Mouse (Mus musculus): ENCODE data around the gene Slc16a13.
A peak's percentile ranks its signal among the peaks of the same experiment; 100 is the strongest.

Slc16a13 gene

GRCm38 (mm10) chr11:70220731-70221602, at the start of gene Slc16a13:
TSS of gene Slc16a13 (minus strand) at chr11:70221064.
- peak; percentile 97 for DNase-seq (ENCODE audit: inconsistent ontology term)

GRCm38 (mm10) chr11:70266405-70266804, 45.5 kb upstream of the Slc16a13 start:
- no peak for DNase-seq (ENCODE audit: inconsistent ontology term)

GRCm38 (mm10) chr11:70265819-70266218, 45.0 kb upstream of the Slc16a13 start:
- DNase-seq (ENCODE audit: inconsistent ontology term): no peak

- DNase-seq (ENCODE audit: inconsistent ontology term): no peak
These were observed 44.4 kb upstream of the Slc16a13 start for GRCm38 (mm10) chr11:70265252-70265651.

GRCm38 (mm10) chr11:70259035-70259434, 38.2 kb upstream of the Slc16a13 start:
- DNase-seq (ENCODE audit: inconsistent ontology term): peak; percentile 75

- DNase-seq (ENCODE audit: inconsistent ontology term): peak; percentile 60
These were observed 34.2 kb upstream of the Slc16a13 start, which contains the start of gene Alox12 for GRCm38 (mm10) chr11:70254931-70255531. TSS of gene Alox12 (minus strand) at chr11:70255353.

GRCm38 (mm10) chr11:70254337-70254736, 33.5 kb upstream of the Slc16a13 start:
- no peak for DNase-seq (ENCODE audit: inconsistent ontology term)

- no peak for DNase-seq (ENCODE audit: inconsistent ontology term)
These were observed 31.0 kb upstream of the Slc16a13 start for GRCm38 (mm10) chr11:70251853-70252252.

GRCm38 (mm10) chr11:70250150-70250549, 29.3 kb upstream of the Slc16a13 start:
- DNase-seq (ENCODE audit: inconsistent ontology term): no peak

- peak; percentile 36 for DNase-seq (ENCODE audit: inconsistent ontology term)
These were observed 26.4 kb upstream of the Slc16a13 start for GRCm38 (mm10) chr11:70247136-70247845.

GRCm38 (mm10) chr11:70242591-70242990, 21.7 kb upstream of the Slc16a13 start:
- DNase-seq (ENCODE audit: inconsistent ontology term): no peak

GRCm38 (mm10) chr11:70239541-70240279, 18.8 kb upstream of the Slc16a13 start, which contains the start of the genes Gm21988 and Rnasek:
TSS of gene Gm21988 (minus strand) at chr11:70239830.
TSS of gene Rnasek (minus strand) at chr11:70239842.
- DNase-seq (ENCODE audit: inconsistent ontology term): peak; percentile 90

GRCm38 (mm10) chr11:70238591-70239440, 18.0 kb upstream of the Slc16a13 start:
- DNase-seq (ENCODE audit: inconsistent ontology term): peak; percentile 33

GRCm38 (mm10) chr11:70237457-70238167, 16.7 kb upstream of the Slc16a13 start, which contains the start of gene 0610010K14Rik:
TSS of gene 0610010K14Rik (minus strand) at chr11:70237914.
- DNase-seq (ENCODE audit: inconsistent ontology term): peak; percentile 98

- peak; percentile 14 for DNase-seq (ENCODE audit: inconsistent ontology term)
These were observed 15.9 kb upstream of the Slc16a13 start for GRCm38 (mm10) chr11:70236717-70237116.

- no peak for DNase-seq (ENCODE audit: inconsistent ontology term)
These were observed 14.5 kb upstream of the Slc16a13 start for GRCm38 (mm10) chr11:70235254-70235900.

- no peak for DNase-seq (ENCODE audit: inconsistent ontology term)
These were observed 13.6 kb upstream of the Slc16a13 start for GRCm38 (mm10) chr11:70234497-70234896.

- no peak for DNase-seq (ENCODE audit: inconsistent ontology term)
These were observed 13.2 kb upstream of the Slc16a13 start for GRCm38 (mm10) chr11:70234037-70234436.

GRCm38 (mm10) chr11:70233016-70233415, 12.2 kb upstream of the Slc16a13 start:
- DNase-seq (ENCODE audit: inconsistent ontology term): no peak
